Mouse (Mus musculus): Measurements from ENCODE around the gene Psmb10. TPM values are rescaled to one million over a fixed set of nuclear protein-coding genes. Genes with fewer than 3 reads are reported as not detected.

Gene Psmb10
- polyA plus RNA-seq, 1 experiment from 2014 or later, result 50.7 TPM

DNA sequence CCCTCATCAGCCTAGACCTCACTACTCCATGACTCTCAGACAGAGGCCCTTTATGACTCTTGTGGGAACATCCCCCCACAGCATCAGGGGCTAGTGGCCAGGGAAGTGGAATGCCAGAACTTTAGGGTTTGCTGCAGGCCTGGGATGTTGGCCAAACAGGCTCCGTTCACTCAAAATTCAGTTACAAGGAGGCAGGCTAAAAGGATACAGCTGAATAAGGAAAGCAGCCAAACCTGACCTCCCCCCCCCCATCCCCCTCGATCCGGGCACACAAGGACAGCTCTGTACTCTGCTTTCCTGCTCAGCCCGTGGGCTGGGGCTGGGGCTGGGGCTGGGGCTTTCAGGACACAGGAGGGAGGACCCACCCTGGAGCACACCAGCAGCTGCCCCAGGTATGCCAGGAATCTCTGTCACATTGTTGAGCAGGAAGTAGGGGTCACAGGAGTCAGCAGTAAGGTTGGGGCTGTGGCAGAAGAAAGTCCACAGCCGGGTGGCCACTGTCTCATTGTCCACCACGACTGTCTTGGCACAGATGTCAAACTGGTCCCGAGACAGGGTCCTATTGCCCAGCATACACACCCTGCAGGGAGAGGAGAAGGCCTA lies 12.9 kb upstream of the Psmb10 start:
- 76% methylated on average over 7 of the region's 7 CpGs for WGBS
- Histone ChIP-seq H3K4me3 (replicated peaks; ENCODE audit: low read depth, low read length) (no peak overlapping the region), H3K9ac (replicated peaks; ENCODE audit: low read length) (no peak overlapping the region), H3K4me2 (ENCODE audit: low read length) (no peak overlapping the region), H3K36me3 (ENCODE audit: control insufficient read depth, insufficient read depth, low read length) (no peaks in the 10 kb centered on the region), H3K9me3 (ENCODE audit: control insufficient read depth, low read length) (no peaks in the 10 kb centered on the region), H3K27me3 (ENCODE audit: control insufficient read depth, insufficient read depth, low read length) (no peaks in the 10 kb centered on the region), H3K4me1 (ENCODE audit: control insufficient read depth, insufficient read depth, low read length) (no peaks in the 10 kb centered on the region), H3K27ac (replicated peaks; ENCODE audit: low read depth, low read length) (0 out of 2 replicates have a peak overlapping the region, but pooled peaks have one; percentile 49)
- peak; percentile 37 for DNase-seq
- ATAC-seq (ENCODE audit: low FRiP score, low TSS enrichment), result peak; percentile 63; the same call in 1 of the 2 replicates

DNA sequence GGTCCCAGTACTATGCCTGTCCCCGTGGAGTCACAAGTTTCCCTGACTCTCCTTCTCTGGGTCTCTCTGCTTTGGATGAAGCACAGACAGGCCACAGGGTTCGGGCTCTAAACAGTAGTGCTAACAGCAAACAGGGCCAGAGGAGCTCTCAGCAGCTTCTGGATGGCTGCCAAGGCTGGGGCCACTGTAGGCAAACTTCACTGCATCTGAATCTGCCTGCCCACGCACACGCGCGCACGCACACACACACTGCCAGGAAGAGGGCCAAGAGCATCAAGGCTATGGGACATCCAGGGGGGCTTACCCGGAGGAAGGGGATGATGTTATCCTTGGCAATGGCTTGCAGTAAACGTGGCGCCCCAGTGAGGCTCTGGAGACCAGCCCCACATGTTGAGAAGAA lies 11.1 kb upstream of the Psmb10 start:
- H3K4me3 ChIP-seq (replicated peaks; ENCODE audit: low read depth, low read length), result no peak overlapping the region
- WGBS, result 74% methylated on average over 10 of the region's 10 CpGs
- no peaks in the 10 kb centered on the region for H3K36me3 ChIP-seq (ENCODE audit: control insufficient read depth, insufficient read depth, low read length)
- no peaks in the 10 kb centered on the region for H3K27me3 ChIP-seq (ENCODE audit: control insufficient read depth, insufficient read depth, low read length)
- H3K4me2 ChIP-seq (ENCODE audit: low read length), result no peak overlapping the region
- H3K4me1 ChIP-seq (ENCODE audit: control insufficient read depth, insufficient read depth, low read length), result no peaks in the 10 kb centered on the region
- H3K27ac ChIP-seq (replicated peaks; ENCODE audit: low read depth, low read length), result no peak overlapping the region
- ATAC-seq (ENCODE audit: low FRiP score, low TSS enrichment), result no peak
- no peak overlapping the region for H3K9ac ChIP-seq (replicated peaks; ENCODE audit: low read length)
- peak; percentile 70 for DNase-seq
- no peaks in the 10 kb centered on the region for H3K9me3 ChIP-seq (ENCODE audit: control insufficient read depth, low read length)

DNA sequence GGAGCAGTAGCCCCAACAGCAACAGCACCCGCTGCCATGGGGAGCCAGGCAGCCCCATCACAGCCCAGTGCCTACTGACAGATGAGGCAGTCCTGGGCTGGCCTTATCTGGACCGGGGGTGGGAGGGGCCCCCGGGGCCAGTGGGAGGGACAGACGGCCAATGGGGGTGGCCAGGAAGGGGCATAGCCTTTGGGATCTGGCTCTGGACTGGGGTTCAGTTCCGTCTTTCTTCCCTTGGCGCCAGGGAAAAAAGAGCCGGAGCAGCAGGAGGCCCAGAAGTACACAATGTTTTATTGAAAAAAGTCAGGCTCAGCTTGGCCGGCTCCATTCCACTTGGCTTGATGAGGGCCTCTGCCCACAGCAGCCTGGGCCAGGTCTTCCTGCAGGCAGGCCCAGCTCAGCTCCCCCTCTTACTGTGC lies 5.1 kb upstream of the Psmb10 start, which contains the start of gene Lcat:
Gene Lcat, minus strand, starts transcription at position 62 of the 419 bp plus-strand sequence.
- Histone ChIP-seq H3K4me2 (ENCODE audit: low read length) (no peak within 1 kb of the TSS), H3K27ac (replicated peaks; ENCODE audit: low read depth, low read length) (no peak within 1 kb of the TSS), H3K4me3 (replicated peaks; ENCODE audit: low read depth, low read length) (no peak within 1 kb of the TSS), H3K9ac (replicated peaks; ENCODE audit: low read length) (no peak within 1 kb of the TSS), H3K27me3 (ENCODE audit: control insufficient read depth, insufficient read depth, low read length) (no peaks in the 10 kb centered on the region), H3K4me1 (ENCODE audit: control insufficient read depth, insufficient read depth, low read length) (peaks cover under 1% of the 10 kb centered on the region; the same call in 1 of the 2 replicates), H3K9me3 (ENCODE audit: control insufficient read depth, low read length) (no peaks in the 10 kb centered on the region), H3K36me3 (ENCODE audit: control insufficient read depth, insufficient read depth, low read length) (no peaks in the 10 kb centered on the region)
- no peak for ATAC-seq (ENCODE audit: low FRiP score, low TSS enrichment)
- DNase-seq, result no peak
- 54% methylated on average over 8 of the region's 8 CpGs for WGBS

DNA sequence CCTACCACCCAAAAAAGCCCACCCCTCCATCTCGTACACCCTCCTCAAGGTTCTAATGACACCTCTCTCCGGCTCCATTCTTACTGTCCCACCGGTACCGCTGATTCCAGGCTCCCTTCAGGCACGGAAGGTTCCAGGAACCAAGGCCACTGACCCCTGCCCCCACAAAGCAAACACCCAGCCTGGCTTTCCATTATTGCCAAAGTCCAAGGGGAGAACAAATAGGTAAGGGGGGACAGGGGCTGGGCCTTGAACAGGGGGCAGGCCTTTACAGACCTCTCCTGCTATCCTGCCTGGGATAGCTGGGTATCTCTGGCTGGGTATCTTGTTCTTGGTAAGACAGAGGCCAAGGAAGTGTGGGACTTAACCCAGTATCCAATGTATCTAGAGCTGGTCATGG lies 4.3 kb upstream of the Psmb10 start:
- Histone ChIP-seq H3K27me3 (ENCODE audit: control insufficient read depth, insufficient read depth, low read length) (no peaks in the 10 kb centered on the region), H3K4me2 (ENCODE audit: low read length) (no peak overlapping the region), H3K27ac (replicated peaks; ENCODE audit: low read depth, low read length) (no peak overlapping the region), H3K36me3 (ENCODE audit: control insufficient read depth, insufficient read depth, low read length) (no peaks in the 10 kb centered on the region), H3K9ac (replicated peaks; ENCODE audit: low read length) (no peak overlapping the region), H3K9me3 (ENCODE audit: control insufficient read depth, low read length) (no peaks in the 10 kb centered on the region), H3K4me3 (replicated peaks; ENCODE audit: low read depth, low read length) (no peak overlapping the region), H3K4me1 (ENCODE audit: control insufficient read depth, insufficient read depth, low read length) (peaks cover 6% of the 10 kb centered on the region; the same call in 1 of the 2 replicates)
- DNase-seq (no peak), ATAC-seq (ENCODE audit: low FRiP score, low TSS enrichment) (no peak)
- 95% methylated on average over 5 of the region's 5 CpGs for WGBS

DNA sequence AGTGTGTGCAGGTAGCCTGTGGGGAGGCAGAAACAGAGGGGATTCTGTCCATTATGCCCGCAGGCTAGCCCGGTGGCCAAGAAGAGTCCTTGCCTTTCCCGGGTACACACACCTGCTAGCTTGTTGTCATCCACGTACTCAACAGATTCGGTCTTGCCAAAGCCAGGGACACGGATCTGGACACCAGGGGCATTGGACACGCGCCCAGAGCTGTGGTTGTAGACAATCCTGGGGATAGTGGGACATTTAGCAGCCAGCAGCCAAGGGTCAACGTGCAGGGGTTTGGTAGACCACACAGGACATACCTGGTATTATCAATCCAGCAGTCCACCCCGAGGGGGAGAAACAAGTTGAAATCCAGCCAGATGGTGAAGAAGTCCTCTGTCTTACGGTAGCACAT lies 3.8 kb upstream of the Psmb10 start:
- Histone ChIP-seq H3K36me3 (ENCODE audit: control insufficient read depth, insufficient read depth, low read length) (no peaks in the 10 kb centered on the region), H3K9me3 (ENCODE audit: control insufficient read depth, low read length) (no peaks in the 10 kb centered on the region), H3K9ac (replicated peaks; ENCODE audit: low read length) (no peak overlapping the region), H3K27me3 (ENCODE audit: control insufficient read depth, insufficient read depth, low read length) (no peaks in the 10 kb centered on the region), H3K4me3 (replicated peaks; ENCODE audit: low read depth, low read length) (no peak overlapping the region), H3K27ac (replicated peaks; ENCODE audit: low read depth, low read length) (no peak overlapping the region), H3K4me2 (ENCODE audit: low read length) (no peak overlapping the region), H3K4me1 (ENCODE audit: control insufficient read depth, insufficient read depth, low read length) (peaks cover 6% of the 10 kb centered on the region; the same call in 1 of the 2 replicates)
- ATAC-seq (ENCODE audit: low FRiP score, low TSS enrichment) (no peak), DNase-seq (no peak)
- 92% methylated on average over 11 of the region's 11 CpGs for WGBS

DNA sequence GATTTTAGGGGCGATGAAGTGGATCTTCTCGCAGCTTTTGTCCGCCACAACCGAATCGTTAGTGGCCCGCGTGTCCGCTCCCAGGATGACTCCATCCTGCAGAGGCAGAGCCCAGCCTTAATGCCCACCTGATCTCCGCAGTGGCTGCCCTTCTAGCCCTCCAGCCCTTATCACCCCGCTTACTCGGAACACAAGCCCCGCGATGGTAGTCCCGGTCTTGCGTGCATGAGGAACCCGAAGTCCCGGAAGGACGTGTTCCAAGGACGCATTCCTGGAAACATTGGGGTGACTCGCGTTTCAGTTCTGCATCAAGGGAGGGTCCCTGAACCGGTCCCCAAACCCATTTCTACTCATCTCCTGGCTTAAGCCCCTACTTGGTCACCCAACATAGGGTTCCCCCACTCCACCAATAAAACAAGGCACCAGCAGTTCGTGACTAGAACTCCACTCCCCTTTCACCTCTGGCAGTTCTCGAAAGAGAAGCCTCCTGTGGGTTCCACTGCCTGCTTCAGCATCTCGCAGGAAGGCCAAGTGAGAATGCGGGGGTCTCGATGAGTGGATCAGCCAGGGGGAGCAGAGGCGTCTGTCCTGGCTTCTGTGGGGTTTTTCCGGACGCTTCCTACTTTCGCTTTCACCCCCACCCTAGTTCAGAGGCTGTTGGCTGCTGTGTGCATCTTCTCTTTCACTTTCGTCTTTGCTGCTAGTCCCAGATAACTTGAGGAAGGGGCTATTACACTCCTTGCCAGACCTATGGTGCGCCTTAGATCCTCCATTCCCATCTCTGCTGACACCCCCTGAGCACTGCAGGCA lies 543 bp downstream of the Psmb10 start:
- Histone ChIP-seq H3K27me3 (ENCODE audit: control insufficient read depth, insufficient read depth, low read length) (no peaks in the 10 kb centered on the region), H3K9me3 (ENCODE audit: control insufficient read depth, low read length) (no peaks in the 10 kb centered on the region), H3K27ac (replicated peaks; ENCODE audit: low read depth, low read length) (peak overlapping the region; percentile 83), H3K4me2 (ENCODE audit: low read length) (peak overlapping the region; percentile 84), H3K36me3 (ENCODE audit: control insufficient read depth, insufficient read depth, low read length) (no peaks in the 10 kb centered on the region), H3K9ac (replicated peaks; ENCODE audit: low read length) (peak overlapping the region; percentile 81), H3K4me3 (replicated peaks; ENCODE audit: low read depth, low read length) (peak overlapping the region; percentile 46), H3K4me1 (ENCODE audit: control insufficient read depth, insufficient read depth, low read length) (peaks cover 15% of the 10 kb centered on the region)
- 1% methylated on average over 33 of the region's 33 CpGs for WGBS
- ATAC-seq (ENCODE audit: low FRiP score, low TSS enrichment), result peak; percentile 44
- DNase-seq, result peak; percentile 64

DNA sequence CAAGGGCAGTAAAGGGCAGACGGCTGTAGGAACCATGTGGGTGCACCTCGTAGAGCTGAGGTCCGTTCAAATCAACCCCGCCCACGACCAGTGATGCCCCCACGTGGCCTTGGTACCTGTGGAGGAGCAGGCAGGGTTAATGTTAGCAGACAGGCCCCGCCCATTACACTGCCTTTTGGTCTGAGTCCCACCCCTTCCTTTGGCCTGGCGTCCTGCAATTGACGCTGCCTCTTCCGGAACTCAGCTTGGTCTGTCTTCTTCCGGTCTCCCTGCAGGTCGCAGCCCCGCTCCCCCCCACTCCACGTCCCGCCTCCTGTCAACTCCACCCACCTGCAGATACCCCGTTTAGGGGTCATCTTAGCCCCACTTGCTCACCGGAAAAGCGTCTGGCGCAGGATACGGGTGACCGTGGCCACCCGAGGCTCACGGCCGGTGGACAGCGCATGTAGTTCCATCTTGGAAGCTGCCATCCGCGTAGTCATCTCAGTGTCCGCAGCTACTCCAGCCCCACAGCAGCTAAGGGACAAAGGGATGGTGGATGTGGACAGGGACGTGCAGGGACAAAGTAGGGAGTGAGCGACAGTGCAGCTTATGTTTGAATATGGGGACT lies 1.3 kb downstream of the Psmb10 start:
- H3K36me3 ChIP-seq (ENCODE audit: control insufficient read depth, insufficient read depth, low read length), result peaks cover 5% of the 10 kb centered on the region; the same call in 1 of the 2 replicates
- peak overlapping the region; percentile 84 for H3K4me2 ChIP-seq (ENCODE audit: low read length)
- H3K27me3 ChIP-seq (ENCODE audit: control insufficient read depth, insufficient read depth, low read length), result no peaks in the 10 kb centered on the region
- DNase-seq, result peak; percentile 93
- H3K4me3 ChIP-seq (replicated peaks; ENCODE audit: low read depth, low read length), result peak overlapping the region; percentile 46
- no peaks in the 10 kb centered on the region for H3K9me3 ChIP-seq (ENCODE audit: control insufficient read depth, low read length)
- peak overlapping the region; percentile 83 for H3K27ac ChIP-seq (replicated peaks; ENCODE audit: low read depth, low read length)
- WGBS, result 1% methylated on average over 30 of the region's 30 CpGs
- H3K9ac ChIP-seq (replicated peaks; ENCODE audit: low read length), result peak overlapping the region; percentile 81
- peak; percentile 90 for ATAC-seq (ENCODE audit: low FRiP score, low TSS enrichment)
- peaks cover 15% of the 10 kb centered on the region for H3K4me1 ChIP-seq (ENCODE audit: control insufficient read depth, insufficient read depth, low read length)

DNA sequence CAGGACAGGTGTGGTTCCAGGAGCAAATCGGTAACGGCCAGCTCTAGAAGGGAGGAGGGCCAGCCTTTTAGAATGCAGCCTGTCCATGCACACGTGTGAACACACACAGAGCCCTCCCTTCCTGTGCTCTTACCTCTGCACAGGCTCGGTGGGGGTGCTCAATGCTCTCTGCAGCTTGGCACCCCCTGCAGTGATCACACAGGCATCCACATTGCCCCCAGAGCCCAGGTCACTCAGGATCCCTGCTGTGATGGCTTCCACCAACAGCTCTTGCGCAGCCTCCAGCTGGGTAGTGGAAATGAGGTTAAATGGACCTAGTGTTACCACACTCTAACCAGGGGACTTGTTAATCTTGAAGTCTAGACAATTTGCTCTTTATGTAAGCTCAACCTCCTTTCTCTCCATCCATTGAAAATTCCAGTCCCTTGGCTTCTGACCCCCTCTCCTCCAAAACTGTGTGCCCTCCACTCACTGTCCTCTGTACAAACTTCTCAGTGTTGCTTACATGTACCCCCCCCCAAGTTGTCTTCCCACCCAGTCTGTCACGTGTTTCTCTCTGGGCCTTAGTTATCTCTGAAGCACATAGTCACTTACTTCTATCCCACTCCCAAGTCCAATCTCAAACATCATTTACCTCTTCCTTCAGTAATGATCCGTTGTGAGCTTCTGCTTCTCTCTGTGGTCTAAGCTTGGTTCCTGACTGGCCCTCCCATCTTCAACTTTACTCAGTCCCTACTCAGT lies 2.2 kb downstream of the Psmb10 start:
- 35% methylated on average over 7 of the region's 7 CpGs for WGBS
- peaks cover 15% of the 10 kb centered on the region for H3K4me1 ChIP-seq (ENCODE audit: control insufficient read depth, insufficient read depth, low read length)
- ATAC-seq (ENCODE audit: low FRiP score, low TSS enrichment) (no peak), DNase-seq (no peak)
- H3K27me3 ChIP-seq (ENCODE audit: control insufficient read depth, insufficient read depth, low read length), result no peaks in the 10 kb centered on the region
- peak overlapping the region; percentile 46 for H3K4me3 ChIP-seq (replicated peaks; ENCODE audit: low read depth, low read length)
- peak overlapping the region; percentile 84 for H3K4me2 ChIP-seq (ENCODE audit: low read length)
- H3K36me3 ChIP-seq (ENCODE audit: control insufficient read depth, insufficient read depth, low read length), result peaks cover 9% of the 10 kb centered on the region; the same call in 1 of the 2 replicates
- H3K27ac ChIP-seq (replicated peaks; ENCODE audit: low read depth, low read length), result 0 out of 2 replicates have a peak overlapping the region, but pooled peaks have one; percentile 83
- H3K9me3 ChIP-seq (ENCODE audit: control insufficient read depth, low read length), result no peaks in the 10 kb centered on the region
- peak overlapping the region; percentile 81 for H3K9ac ChIP-seq (replicated peaks; ENCODE audit: low read length)
